Mouse (Mus musculus) layer of hippocampus, adult 18-20 months (tissue): ENCODE results near the gene Tbc1d22a. TPM values are rescaled to one million over a fixed set of nuclear protein-coding genes. Genes with fewer than 3 reads are reported as not detected.

Experiments
- DNase-seq, 2 experiments: peaks; one replicate each; pipeline ENCODE4 v3.0.0; 2022; ENCODE audit warnings: low spot score in 2 of 2
- total RNA-seq, 2 experiments: library from RNA; stranded (reverse); gene quantifications; 2 replicates each; pipeline ENCODE4 v1.2.3; 2021

Gene Tbc1d22a
- total RNA-seq, 2 experiments from 2014 or later: 34.7 to 35.9 TPM

- no peak for DNase-seq
These were observed 118.9 kb downstream of the Tbc1d22a start for GRCm38 (mm10) chr15:86333176-86333575.

- no peak for DNase-seq
These were observed 119.3 kb downstream of the Tbc1d22a start for GRCm38 (mm10) chr15:86333606-86334005.

GRCm38 (mm10) chr15:86334276-86334675 lies 120.0 kb downstream of the Tbc1d22a start:
- DNase-seq: no peak

GRCm38 (mm10) chr15:86334745-86335144 lies 120.5 kb downstream of the Tbc1d22a start:
- no peak for DNase-seq

- DNase-seq: no peak
These were observed 121.5 kb downstream of the Tbc1d22a start for GRCm38 (mm10) chr15:86335781-86336180.

GRCm38 (mm10) chr15:86337726-86338125 lies 123.5 kb downstream of the Tbc1d22a start:
- DNase-seq: no peak

- DNase-seq: no peak
These were observed 125.5 kb downstream of the Tbc1d22a start for GRCm38 (mm10) chr15:86339736-86340135.

- DNase-seq: no peak
These were observed 126.5 kb downstream of the Tbc1d22a start for GRCm38 (mm10) chr15:86340766-86341165.

GRCm38 (mm10) chr15:86342637-86343375 lies 128.5 kb downstream of the Tbc1d22a start:
- DNase-seq: no peak

GRCm38 (mm10) chr15:86344906-86345331 lies 130.7 kb downstream of the Tbc1d22a start:
- DNase-seq: peak in 1 of 2 experiments; percentile 58

- no peak for DNase-seq
These were observed 131.6 kb downstream of the Tbc1d22a start for GRCm38 (mm10) chr15:86345907-86346306.

- no peak for DNase-seq
These were observed 132.3 kb downstream of the Tbc1d22a start for GRCm38 (mm10) chr15:86346606-86347005.

- no peak for DNase-seq
These were observed 140.7 kb downstream of the Tbc1d22a start for GRCm38 (mm10) chr15:86354932-86355331.

GRCm38 (mm10) chr15:86355857-86356256 lies 141.6 kb downstream of the Tbc1d22a start:
- DNase-seq: no peak

GRCm38 (mm10) chr15:86360376-86360775 lies 146.1 kb downstream of the Tbc1d22a start:
- DNase-seq: no peak

GRCm38 (mm10) chr15:86362306-86363150 lies 148.3 kb downstream of the Tbc1d22a start:
- peak; percentile 42 to 71 for DNase-seq

- peak; percentile 45 to 86 for DNase-seq
These were observed 149.6 kb downstream of the Tbc1d22a start for GRCm38 (mm10) chr15:86363841-86364295.

GRCm38 (mm10) chr15:86364948-86365658 lies 150.8 kb downstream of the Tbc1d22a start:
- DNase-seq: peak in 1 of 2 experiments; percentile 40

GRCm38 (mm10) chr15:86366726-86367125 lies 152.5 kb downstream of the Tbc1d22a start:
- DNase-seq: no peak

- no peak for DNase-seq
These were observed 153.0 kb downstream of the Tbc1d22a start for GRCm38 (mm10) chr15:86367247-86367646.

GRCm38 (mm10) chr15:86370846-86371245 lies 156.6 kb downstream of the Tbc1d22a start:
- DNase-seq: no peak
